In genomic region chr5:31815129-31815528, GRCm38 (mm10) we compare ENCODE assay signal across 14 mouse cellular contexts.
DNase-seq lines count a peak whose midpoint lies in the region; ATAC-seq and TF ChIP-seq lines count a peak whose summit lies in the region.
"Had no signal": no experiment of that assay in that cellular context is flagged by ENCODE, and none has a peak within 500 bp of the region (broad histone marks: within the 10 kb centered on the region; RNA-seq: fewer than 3 reads in every experiment).

No protein-coding gene starts in this region.

- H3K9me3 ChIP-seq in limb, embryonic 14.5 days (ENCODE audit: control insufficient read depth, low read length), result no peaks in the 10 kb centered on the region
- H3K9me3 ChIP-seq: G1E had no signal

- H3K27ac ChIP-seq in limb, embryonic 14.5 days (replicated peaks; ENCODE audit: low read depth, low read length), result no peak overlapping the region

- ATAC-seq in limb, embryonic 14.5 days (ENCODE audit: low FRiP score, low read depth), result no peak

- no peaks in the 10 kb centered on the region for H3K36me3 ChIP-seq in limb, embryonic 14.5 days (ENCODE audit: control insufficient read depth, insufficient read depth, low read length)

- DNase-seq in adrenal gland, postnatal 14 days, result peak; percentile 45
- DNase-seq in adrenal gland, adult 8-10 months, result no peak
- DNase-seq in kidney, postnatal 14 days, result peak; percentile 46
- no peak for DNase-seq in kidney, adult 18-20 months
- DNase-seq in embryo, embryonic 10 days (ENCODE audit: low spot score), result peak; percentile 55
- DNase-seq in limb, embryonic 14.5 days (ENCODE audit: low spot score), result peak; percentile 34
- no peak for DNase-seq in left cerebral cortex, postnatal 25 days (ENCODE audit: low spot score in 2 of 2)
- DNase-seq in layer of hippocampus, postnatal 10 days (ENCODE audit: low spot score in 2 of 2), result no peak
- DNase-seq: B cell, adult 2 months; cerebellum, adult 8-10 months; kidney, adult 9 months; layer of hippocampus, postnatal 36 days; thymus, adult 18-20 months had no signal

- no peak overlapping the region for H3K4me2 ChIP-seq in limb, embryonic 14.5 days (replicated peaks; ENCODE audit: low read depth, low read length, severe bottlenecking)

- no peak overlapping the region for H3K4me3 ChIP-seq in limb, embryonic 14.5 days (replicated peaks; ENCODE audit: low read length)

- intact Hi-C loops in left cerebral cortex, postnatal 25 days (cut with DNase I), result no loop called here

- no peak overlapping the region for H3K9ac ChIP-seq in limb, embryonic 14.5 days (ENCODE audit: low read depth, low read length, severe bottlenecking)

- H3K27me3 ChIP-seq in limb, embryonic 14.5 days (ENCODE audit: control insufficient read depth, insufficient read depth, low read length), result no peaks in the 10 kb centered on the region

- 69% methylated on average over 7 of the region's 7 CpGs for WGBS in limb, embryonic 14.5 days

- H3K4me1 ChIP-seq in limb, embryonic 14.5 days (ENCODE audit: control insufficient read depth, insufficient read depth, low read length), result no peaks in the 10 kb centered on the region

- TF ChIP-seq POLR2A in limb, embryonic 14.5 days (IDR thresholded peaks at IDR 0.05; ENCODE audit: borderline replicate concordance, extremely low read depth, insufficient read depth, insufficient read length), result no peak

Comparison
In these comparisons a context has a peak if more than half of its experiments do, and no peak if none do; other contexts are left out.
1. DNase-seq: peak in adrenal gland, postnatal 14 days (single experiment), kidney, postnatal 14 days (single experiment), embryo, embryonic 10 days (single experiment) and limb, embryonic 14.5 days (single experiment); none in adrenal gland, adult 8-10 months (single experiment), kidney, adult 18-20 months (single experiment), left cerebral cortex, postnatal 25 days (0 of 2) and layer of hippocampus, postnatal 10 days (0 of 2).